Mouse (Mus musculus) liver, postnatal 0 days (tissue): ENCODE data around the gene Psme1.
A peak's percentile ranks its signal among the peaks of the same experiment; 100 is the strongest.

Source experiments
- CTCF ChIP-seq: sonication (generic); IDR thresholded peaks from 2 replicates; pipeline ENCODE4 v1.5.1; 2016; ENCODE audit warnings: antibody characterized with exemption, low read depth
- EP300 ChIP-seq: IDR thresholded peaks from 2 replicates; pipeline ENCODE4 v1.6.1; 2016; ENCODE audit warnings: antibody characterized with exemption, low read depth, mild to moderate bottlenecking

GRCm38 (mm10) chr14:55577871-55578667 lies at the start of gene Psme1:
- TF ChIP-seq CTCF, result no peak
- TF ChIP-seq EP300, result peak; percentile 62
